Mouse (Mus musculus) frontal cortex, adult (tissue): Measurements from ENCODE around the gene Ccdc169.

Experiments
- ATAC-seq: cut with Nextera tagmentation; 2 replicates; pipeline ENCODE4 v1.9.2; 2017; ENCODE audit warnings: mild to moderate bottlenecking, moderate library complexity, mixed read lengths; ENCODE audit not compliant: low TSS enrichment

Gene Ccdc169

DNA sequence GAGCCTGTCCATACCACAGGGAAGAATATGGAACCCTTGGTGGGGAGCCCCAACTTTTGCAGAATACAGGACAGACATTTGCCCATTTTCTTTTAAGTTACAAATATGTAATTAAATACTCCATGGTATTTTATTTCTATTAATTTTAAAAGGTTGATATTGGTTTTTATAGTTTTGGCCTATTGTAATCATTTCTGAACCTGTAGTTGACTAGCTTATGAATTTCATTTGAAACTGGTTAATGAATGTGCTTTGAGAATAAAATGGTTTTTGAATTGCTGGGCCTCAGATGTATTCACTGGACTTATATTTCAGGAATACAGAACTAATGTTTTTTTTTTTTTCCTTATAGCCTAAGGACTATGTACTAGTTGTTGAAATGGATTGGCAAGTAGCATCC is at the start of gene Ccdc169:
TSS of gene Ccdc169 (plus strand) at position 301 of the 400 bp plus-strand sequence.
- no peak for ATAC-seq

DNA sequence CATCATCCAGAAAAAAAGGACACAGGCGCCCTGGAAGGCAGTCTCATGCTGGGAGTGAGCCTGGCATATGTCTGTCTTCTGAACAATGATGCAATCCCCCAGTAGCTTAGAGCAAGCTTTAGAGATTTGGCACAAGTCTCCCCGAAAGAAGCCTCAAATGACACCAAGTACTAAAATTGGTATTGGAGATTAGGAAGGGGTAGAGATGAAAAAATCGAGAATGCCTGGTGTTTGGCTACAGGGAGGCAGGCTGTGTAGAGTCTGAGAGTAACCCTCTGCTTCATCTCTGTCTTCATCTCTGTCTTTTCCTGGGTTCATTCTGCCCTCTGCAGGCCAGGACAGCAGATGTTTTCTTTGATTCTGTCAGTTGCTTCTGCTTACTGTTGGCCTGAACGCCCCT is 49.8 kb upstream of the Ccdc169 start:
- ATAC-seq, result peak; percentile 85

DNA sequence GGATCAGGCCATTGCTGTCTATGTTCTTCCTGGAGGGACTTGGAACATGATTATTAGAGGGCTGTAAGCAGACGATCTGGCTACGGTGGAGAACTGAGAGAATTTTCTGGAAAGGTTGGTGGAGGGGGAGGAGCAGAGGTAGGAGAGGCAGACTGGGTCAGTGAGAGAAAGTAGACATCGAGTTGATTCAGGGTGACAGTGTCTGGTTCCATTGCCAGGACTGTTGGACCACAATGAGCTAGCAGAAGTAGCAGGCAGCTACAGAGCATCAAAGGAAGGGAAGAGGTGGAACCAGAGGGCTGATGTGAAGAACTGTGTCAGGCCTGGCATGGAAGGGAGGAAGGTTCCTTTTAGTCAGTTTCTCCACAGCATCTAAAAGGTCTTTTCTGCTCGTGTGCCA is 48.8 kb upstream of the Ccdc169 start:
- no peak for ATAC-seq

DNA sequence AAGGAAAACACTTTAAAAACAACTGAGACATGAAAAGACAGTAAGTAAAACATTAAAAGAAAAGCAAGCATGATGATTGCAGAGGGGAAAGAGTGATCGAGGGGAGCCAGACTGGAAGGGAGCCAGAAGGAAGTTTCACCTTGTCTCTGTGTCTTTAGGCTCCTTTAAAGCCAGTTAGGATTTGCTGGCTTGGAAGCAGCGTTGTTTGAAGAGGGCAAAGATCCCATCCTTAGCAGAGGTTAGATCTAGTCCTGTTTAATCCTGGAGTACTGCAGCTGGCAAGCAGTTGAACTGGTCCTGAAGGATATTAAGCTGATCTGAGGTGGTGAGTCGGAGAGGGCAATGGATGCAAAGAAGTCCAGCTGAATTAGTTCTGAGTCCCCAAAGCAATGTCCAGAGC is 48.3 kb upstream of the Ccdc169 start:
- no peak for ATAC-seq

DNA sequence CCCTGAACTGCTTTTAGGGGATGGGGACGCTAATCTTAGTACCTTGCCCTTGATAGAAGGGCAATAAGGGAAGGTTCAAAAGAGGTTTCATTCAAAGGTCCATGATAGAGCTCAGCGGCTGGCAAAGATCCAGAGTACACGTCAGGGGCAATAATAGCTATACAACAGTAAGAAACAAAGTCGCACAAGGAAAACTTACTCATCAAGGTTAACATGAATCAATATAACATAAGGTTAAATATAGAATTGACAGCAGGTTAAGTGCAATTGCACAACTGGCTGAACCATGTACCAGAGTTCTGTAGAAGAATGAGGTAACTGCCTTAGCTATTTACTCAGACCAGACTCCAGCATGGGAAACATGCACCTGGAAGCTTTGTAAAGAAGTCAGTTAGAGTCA is 47.8 kb upstream of the Ccdc169 start:
- ATAC-seq, result no peak

DNA sequence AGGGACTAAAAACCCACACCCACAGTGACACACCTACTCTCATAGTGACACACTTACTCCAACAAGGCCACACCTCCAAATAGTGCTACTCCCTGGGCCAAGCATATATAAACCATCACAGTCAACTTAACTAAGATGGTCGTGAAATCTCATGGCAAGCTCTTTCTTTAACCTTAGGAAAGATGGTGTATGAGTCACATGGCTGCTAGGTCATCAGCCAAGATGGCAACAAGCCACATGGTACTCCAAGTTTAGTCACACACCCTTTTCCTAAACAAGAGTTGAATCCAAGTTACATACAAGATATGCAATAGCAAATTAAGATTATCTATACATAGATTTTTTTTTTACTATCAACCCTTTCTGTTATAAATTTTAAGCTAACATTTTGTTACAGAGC is 44.0 kb upstream of the Ccdc169 start:
- no peak for ATAC-seq

DNA sequence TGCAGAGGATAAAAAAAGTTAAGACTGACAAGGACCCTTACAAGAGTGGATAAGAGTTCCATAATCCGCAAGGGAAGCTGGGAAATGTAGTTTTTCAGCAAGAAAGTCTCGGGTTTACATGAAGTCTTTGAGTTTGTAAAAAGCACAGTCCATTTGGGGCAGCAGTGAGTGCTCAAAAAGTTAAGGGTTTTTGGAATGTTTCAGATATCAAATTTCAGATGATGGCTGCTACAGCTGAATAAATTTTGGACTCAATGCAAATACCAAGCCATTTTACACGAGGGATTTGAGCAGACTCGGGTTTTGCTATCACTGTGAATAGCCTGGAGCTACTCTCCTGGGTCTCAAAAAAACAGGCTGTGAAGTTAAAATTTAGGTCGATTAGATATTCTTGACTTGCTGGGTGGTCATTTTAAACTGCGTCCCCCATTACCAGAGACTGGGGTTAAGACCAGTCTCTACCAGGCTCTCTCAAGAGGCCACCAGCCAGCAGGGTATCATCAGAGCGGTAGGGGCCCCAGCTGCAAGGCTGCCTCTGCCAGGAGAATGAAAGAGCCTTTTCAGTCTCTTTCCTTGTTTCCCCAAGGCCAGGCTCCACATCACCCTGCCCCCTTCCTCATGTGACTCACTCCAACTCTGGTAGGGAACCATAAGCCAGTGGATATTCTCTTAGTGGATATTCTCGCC is 41.0 kb upstream of the Ccdc169 start:
- peak; percentile 91 for ATAC-seq

DNA sequence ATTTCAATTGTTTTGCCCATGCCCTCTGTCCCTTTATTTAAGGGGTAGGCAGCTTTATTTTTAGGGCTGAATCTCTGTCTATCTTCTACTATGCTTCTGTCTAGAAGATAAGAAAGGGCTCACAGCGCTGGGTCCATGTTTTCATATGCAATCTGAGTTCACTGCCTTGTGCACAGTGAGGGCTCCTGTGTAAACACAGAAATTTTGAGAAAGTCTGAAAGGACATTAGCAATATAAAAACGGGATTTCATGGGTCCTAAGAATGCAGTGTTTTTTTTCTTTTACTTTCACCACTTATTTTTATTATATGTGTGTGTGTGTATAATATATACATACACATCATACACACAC is 40.5 kb upstream of the Ccdc169 start:
- ATAC-seq, result no peak

DNA sequence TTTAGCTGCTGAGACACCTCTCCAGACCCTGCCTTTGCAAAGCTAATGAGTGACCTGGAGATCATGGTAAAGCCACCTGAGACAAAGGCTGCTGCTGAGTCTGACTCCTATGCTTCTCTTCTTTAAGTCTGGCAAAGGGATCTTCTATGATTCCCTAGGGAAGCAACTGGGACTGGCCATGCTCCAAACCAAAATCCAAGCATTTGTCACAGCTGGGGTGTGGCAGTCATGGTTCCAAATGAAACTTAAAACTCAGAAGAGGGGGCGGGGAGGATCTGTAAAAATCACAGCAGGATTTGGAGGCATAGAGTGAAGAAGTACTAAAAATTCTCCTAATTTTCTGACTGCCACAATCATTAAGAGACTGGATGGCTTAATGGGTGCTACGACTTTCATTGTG is 40.0 kb upstream of the Ccdc169 start:
- ATAC-seq, result peak; percentile 39; the same call in 1 of the 2 replicates

DNA sequence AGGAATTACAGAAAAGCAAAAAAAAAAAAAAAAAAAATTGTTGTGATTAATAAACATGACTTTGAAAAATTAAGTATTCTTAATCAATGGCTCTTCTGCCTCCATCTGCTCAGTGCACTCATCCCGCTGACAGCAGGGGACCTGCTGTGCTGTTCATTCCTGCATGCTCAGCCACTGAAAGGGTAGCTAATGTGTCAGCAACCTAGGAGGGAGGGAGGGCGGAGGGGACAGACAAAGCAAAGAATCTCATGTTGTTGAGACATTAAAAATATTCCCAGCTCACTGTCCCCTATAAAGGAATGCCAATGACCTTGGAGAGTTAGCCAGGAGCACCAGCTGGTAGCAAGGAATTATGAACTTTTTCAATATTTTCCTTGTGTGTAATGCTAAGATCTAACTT is 39.1 kb upstream of the Ccdc169 start:
- ATAC-seq, result no peak

DNA sequence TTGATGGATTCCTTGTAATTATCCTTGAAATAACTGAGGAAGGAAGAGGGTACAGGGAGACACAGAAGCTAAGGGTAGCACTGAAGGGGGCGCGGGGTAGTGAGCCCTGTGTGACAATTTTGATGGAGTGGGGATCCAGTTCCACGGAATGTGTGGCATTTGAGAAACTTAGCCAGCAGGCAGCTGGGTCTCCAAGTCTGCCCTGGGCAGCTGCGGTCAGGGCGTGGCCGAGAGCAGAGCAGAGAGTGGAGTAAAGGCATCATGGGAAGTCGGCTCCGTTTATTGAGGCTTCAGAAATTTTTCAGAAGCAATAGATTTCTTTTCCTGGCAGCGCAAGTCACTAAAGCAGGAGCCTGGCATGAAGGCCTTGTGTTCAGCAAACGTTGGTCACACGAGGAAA is 38.1 kb upstream of the Ccdc169 start:
- no peak for ATAC-seq

DNA sequence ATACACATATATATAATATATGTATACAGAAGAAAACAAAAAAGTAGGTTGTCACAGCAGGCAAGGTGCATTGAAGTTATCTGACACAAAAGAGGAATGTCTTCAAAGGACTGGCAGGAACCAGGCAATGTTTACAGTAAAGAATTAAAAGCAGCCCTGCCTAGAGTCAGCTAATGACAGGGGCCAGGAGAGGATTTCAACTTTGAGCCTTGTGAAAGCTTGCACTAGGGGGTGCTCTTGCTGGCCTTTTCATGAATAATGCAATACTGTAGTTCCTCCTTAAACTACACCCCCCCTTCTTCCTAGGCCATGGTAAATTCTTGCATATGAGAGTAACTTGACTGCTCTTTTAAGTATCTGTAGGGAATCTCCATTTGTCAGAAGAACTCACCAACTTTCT is 36.0 kb upstream of the Ccdc169 start:
- no peak for ATAC-seq

DNA sequence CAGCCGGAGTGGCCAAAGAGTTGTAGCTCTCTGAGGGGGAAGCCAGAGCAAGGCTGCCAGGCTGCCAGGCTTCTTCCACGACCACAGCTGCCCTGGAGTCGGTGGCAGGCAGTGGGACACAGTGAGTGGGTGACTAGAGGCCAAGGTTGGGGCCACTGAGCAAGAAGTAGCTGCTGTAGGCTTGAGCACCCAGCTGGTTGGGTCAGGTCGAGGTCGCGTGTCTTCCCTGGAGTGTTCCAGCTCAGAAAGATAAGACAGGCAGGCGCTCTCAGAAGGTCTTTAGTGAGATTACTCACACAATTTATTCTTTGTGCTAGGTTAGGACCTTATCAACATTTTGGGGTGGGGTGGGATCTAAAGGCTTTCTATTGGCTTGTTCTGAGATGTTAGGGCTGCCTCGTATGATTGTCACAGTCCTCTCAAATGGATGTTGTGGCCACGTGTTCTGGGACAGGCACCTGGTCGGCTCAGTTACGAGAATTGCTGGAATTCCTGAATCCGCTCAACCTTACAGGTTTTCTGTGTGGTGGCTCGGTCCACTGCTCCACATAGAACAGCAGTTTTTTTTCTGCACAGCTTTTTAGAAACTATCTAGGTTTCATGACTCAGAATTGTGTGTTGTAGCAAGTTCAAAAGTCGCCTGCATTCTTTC is 31.6 kb upstream of the Ccdc169 start:
- ATAC-seq, result no peak

DNA sequence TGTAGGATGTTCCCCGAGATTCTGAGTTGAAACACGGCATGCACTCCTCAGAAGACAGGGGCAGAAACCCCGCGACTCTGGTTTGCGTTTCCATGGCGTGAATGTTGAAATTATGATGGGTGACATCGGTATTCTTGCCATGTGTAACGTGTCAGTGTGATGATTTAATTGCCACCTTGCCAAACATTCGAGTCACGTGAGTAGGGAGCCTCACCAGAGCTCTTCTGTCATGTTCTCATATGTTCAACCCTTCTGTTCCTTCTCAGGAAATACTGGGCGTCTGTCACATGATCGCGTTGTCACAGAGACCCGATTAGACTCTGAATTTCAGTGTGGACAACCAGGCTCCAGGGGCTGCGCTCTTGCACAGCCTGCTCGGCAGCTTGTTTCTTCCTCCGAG is 31.1 kb upstream of the Ccdc169 start:
- ATAC-seq, result no peak

DNA sequence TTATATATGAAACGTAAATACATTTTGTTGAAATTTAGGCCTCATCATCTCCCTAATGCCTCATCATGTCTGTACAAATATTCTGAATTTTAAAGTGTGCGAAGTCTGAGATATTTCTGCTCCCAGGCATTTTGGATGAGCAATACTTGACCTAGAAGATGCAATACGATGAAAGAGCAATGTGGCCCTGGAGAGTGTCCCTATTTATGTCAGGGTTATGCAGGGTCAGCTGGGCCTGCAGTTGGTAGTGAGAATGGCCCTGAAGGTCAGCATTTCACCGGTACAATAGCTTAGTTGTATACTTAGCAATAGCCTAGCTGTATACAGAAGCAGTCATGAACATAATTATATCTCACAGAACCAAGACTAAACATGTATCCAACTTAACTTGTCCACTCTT is 28.0 kb upstream of the Ccdc169 start:
- ATAC-seq, result no peak

DNA sequence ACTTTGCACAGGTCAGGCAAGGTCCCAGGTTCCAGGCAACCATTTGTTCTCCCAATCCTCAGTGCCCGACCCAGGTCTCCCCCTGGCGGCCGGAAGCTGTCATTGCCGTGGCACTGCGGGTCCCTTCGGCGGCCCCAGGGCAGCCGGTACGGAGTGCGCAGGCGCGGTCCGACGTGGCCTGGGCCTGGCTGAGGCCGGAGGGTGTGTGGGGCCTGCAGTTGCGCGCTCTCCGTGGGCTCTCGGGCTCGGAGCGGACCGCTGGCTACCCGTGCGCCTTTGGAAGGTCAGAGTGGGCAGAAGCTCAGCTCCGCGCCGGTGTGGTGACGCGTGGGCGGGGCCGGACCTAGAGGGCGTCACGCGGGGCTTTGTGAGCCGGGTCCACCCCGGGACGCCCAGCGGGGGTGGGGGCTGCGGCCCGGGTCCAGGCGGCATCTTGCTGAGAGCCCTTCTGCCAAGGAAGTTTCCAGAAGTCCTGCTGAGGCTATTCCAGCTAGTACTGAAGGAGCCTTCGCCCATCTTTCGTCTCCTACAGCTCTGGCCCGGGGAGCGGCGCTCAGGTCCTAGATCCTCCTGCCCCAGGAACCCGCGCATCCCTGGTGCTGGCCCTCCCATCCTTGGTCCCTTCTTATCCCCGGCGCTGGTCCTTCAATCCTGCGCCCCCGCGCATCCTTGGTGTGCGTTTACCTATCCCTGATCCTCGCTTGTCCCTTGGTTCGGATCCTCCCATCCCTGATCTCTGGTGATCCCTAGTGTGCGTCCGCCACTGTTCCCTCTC is 25.0 kb upstream of the Ccdc169 start, which contains the start of gene Spg20:
TSS of gene Spg20 (plus strand) at position 174 of the 775 bp plus-strand sequence.
- ATAC-seq, result peak; percentile 93

DNA sequence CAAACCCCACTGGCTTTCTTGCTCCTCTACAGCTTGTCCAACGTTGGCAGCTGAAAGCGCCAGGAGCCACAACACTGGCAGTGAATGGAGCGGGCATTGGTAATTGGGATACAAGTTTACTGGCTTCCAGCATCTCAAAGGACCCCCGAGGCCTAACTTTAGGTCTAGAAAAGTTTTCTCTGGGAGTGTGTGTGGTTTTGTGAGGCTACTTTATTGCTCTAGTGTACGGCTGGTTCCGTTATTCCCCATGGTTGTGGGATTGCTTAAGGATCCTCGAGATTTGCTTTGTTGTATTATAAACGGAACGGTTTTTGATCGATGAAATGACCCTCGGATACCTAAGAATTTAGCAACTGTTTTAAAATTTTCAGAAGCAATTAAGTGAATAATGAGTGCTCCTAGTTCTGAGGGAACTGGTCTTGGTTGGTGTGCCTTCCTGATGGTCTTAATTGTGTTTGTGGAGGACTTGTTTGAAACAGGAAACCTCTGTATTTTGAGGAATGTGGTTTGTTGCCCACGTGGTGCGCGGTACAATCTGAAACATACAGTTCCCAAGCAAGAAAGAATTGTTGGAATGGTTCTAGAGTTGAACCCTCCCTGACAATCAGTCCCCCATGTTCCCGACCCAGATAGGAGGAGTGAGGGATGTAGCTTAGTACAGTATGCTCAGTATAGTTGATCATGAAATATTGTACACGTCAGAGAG is 24.3 kb upstream of the Ccdc169 start:
- ATAC-seq, result peak; percentile 13; the same call in 1 of the 2 replicates

DNA sequence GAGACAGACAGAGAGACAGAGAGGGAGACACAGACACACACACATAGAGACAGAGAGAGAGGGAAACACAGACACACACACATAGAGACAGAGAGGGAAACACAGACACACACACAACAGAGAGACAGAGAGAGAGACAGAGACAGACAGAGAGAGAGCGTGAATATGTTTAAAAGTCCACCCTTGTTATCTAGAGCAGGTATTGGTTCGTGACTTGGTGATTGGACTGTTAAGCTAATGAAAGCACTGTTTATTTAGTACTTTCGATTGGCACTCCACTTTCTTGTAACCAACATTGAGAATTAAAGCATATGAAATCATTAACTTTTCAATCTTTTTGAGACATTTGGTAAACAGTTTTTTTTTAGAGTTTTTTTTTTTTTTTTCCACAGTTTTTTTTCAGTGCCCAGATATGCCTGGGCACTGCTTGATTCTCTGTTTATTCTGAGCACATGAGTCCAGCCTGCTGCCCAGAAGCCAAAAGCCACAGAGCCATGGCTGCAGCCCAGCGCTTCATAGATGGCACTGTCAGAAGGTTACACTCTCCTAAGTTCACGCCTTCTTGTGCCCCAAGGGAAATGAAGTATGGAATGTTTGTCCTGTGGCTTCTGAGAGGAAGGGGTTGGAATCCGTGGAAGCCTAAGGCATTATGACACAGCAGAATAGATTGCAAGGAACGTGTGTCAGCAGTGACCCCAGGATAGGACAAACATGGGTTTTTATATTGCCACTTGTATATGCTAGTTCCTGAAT is 22.6 kb upstream of the Ccdc169 start:
- ATAC-seq, result no peak

DNA sequence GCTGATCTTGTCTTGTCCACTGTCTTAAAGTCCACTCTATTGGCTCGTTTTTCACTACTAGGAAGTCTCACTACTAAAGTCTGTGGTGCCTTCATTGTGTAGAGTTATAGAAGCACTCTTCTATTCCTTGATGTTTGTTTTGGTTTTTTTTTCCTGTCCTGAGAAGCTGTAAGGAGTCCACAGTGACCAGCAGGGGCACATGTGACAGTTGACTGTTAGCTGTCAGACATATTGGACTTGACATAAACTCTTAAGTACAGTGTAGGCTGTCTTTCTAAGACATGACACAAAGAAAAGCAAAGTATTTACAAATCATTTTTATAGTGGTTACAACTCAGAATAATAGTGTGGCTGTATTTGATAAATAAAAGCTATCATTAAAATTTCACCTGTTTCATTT is 22.1 kb upstream of the Ccdc169 start:
- ATAC-seq, result no peak

DNA sequence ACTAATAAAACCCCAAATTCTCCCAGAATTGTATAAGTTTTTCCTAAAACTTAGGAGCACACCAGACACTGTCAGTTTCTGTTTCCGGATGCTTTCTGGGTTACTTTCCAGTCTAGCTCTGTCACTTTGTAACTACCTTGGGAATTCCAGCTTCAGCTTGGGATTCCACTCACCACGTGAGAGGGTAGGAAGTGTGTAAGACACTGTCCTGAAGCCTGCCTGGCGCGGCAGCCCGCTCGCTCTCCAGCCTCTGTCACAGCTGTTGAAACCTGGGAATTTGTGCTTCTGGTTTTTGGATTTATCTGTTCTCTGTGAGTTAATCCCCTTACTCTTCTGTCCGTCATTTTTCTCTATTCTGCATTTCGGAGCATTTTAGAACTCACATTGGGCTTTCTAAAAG is 21.1 kb upstream of the Ccdc169 start:
- no peak for ATAC-seq

DNA sequence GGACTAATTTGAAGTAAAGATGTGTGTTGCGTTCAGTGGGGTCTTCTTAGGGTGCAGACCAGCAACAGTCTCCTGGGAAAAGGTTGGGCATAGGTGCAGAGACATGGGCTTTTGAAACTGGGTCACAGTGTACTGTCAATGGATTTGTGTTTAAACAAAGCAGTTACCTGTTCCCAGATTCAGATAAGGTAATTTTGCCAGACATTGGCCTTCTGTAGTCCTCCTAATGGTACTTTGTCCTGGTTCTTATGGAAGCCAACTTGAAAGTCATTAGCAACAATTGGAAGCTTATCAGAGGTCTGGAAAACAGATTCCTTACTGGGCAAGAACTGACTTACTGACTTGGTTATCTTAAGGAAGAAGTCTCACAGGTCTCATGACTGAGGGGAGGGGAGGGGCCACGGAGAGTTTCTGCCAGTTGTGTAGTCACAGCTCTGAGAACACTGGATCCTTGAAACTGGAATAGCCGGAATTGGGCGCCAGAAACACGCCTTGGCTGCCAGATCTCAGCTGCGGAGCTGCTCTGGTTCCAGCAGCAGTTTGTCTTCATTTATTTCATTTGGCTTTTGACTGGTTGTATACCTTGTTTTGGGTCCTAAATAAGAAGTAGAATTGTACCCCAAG is 17.8 kb upstream of the Ccdc169 start:
- ATAC-seq, result no peak
